Mouse (Mus musculus): ENCODE measurements at regions not wholly inside any gene's neighbourhood (a gene's known extent, or its start where the extent isn't known, plus 50 kb on each side); places are given as distances from the start of the nearest gene placed in this dataset.

DNA sequence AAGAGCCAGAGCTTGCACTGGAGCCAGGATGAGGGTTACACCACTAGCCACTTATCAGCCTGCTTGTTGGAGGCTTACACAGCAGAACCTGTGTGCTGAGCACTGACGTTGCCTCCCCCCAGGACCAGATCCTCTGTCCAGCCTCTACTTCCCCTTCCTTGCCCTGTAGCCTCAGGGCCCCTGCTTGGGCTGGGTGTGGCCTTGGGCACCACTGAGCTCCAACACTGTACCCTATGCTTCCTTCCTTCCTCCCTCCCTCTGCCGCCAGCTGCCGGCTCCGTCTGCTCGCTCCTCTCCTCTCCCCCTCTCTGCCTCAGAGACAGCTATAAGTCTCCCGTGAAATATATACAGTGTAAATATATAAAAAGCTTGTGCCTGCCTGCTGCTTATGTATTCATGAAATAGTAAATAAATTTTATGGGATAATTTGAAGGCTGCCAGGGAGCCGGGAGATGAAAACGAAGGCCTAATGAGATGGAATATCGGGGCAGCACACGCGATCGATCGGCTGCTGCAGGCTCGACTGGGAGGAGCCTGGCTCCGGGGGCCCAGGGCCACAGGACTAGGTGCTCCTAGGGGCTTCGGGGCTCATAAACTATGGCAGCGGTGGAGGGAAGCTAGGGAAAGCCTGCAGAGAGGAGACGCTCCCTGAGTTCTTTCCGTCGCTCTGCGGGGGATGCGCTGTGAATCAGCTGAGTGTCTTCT is 135.6 kb downstream of the Rbm19 start:
- Histone ChIP-seq H3K27ac (replicated peaks; ENCODE audit: insufficient read depth, low read depth, low read length) (no peak overlapping the region), H3K36me3 (ENCODE audit: control insufficient read depth, insufficient read depth, low read length) (no peaks in the 10 kb centered on the region), H3K4me3 (ENCODE audit: insufficient read depth, low read depth, low read length) (no peak overlapping the region), H3K9ac (ENCODE audit: low read depth, low read length) (no peak overlapping the region), H3K79me2 (ENCODE audit: control insufficient read depth, insufficient read depth, low read length) (no peaks in the 10 kb centered on the region), H3K4me1 (ENCODE audit: control insufficient read depth, insufficient read depth, low read length) (no peaks in the 10 kb centered on the region), H3K27me3 (ENCODE audit: control insufficient read depth, insufficient read depth, low read length) (0 out of 2 replicates have a peak, but pooled peaks cover 2% of the 10 kb centered on the region)
- 16% methylated on average over 22 of the region's 22 CpGs for WGBS
- TF ChIP-seq CTCF (IDR thresholded peaks at IDR 0.05; ENCODE audit: low read depth, low read length) = no peak
- no peak for TF ChIP-seq POLR2A (IDR thresholded peaks at IDR 0.05; ENCODE audit: extremely low read depth, insufficient read depth, low read length)
- DNase-seq (ENCODE audit: extremely low read depth, low read depth, low spot score) = no peak

DNA sequence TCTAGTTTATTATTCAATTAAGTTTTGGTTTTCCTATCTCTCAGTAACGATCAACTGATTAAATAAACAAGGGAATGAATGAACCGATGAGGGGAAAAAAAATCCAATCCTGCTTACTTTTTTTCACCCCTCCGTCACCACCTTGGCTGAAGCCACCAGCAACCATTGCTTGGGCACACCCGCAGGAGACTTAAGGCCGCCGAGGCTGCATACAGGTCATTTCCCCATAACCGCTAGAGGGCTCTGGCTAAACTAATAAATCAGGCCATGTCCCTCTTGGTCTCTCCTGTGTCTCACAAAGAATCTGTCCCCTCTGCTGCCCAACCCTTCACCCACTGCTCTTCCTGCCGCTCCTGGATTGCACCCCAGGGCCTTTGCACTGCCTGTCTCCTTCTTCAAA is 136.3 kb downstream of the Rbm19 start:
- H3K27ac ChIP-seq (replicated peaks; ENCODE audit: insufficient read depth, low read depth, low read length) = no peak overlapping the region
- TF ChIP-seq CTCF (IDR thresholded peaks at IDR 0.05; ENCODE audit: low read depth, low read length) (peak; percentile 38; the same call in 1 of the 2 replicates), POLR2A (IDR thresholded peaks at IDR 0.05; ENCODE audit: extremely low read depth, insufficient read depth, low read length) (no peak)
- H3K4me1 ChIP-seq (ENCODE audit: control insufficient read depth, insufficient read depth, low read length) = no peaks in the 10 kb centered on the region
- 0 out of 2 replicates have a peak, but pooled peaks cover 2% of the 10 kb centered on the region for H3K27me3 ChIP-seq (ENCODE audit: control insufficient read depth, insufficient read depth, low read length)
- no peak overlapping the region for H3K4me3 ChIP-seq (ENCODE audit: insufficient read depth, low read depth, low read length)
- H3K9ac ChIP-seq (ENCODE audit: low read depth, low read length) = no peak overlapping the region
- no peaks in the 10 kb centered on the region for H3K36me3 ChIP-seq (ENCODE audit: control insufficient read depth, insufficient read depth, low read length)
- WGBS = 19% methylated on average over 8 of the region's 8 CpGs
- peak; percentile 24 for DNase-seq (ENCODE audit: extremely low read depth, low read depth, low spot score)
- H3K79me2 ChIP-seq (ENCODE audit: control insufficient read depth, insufficient read depth, low read length) = no peaks in the 10 kb centered on the region

DNA sequence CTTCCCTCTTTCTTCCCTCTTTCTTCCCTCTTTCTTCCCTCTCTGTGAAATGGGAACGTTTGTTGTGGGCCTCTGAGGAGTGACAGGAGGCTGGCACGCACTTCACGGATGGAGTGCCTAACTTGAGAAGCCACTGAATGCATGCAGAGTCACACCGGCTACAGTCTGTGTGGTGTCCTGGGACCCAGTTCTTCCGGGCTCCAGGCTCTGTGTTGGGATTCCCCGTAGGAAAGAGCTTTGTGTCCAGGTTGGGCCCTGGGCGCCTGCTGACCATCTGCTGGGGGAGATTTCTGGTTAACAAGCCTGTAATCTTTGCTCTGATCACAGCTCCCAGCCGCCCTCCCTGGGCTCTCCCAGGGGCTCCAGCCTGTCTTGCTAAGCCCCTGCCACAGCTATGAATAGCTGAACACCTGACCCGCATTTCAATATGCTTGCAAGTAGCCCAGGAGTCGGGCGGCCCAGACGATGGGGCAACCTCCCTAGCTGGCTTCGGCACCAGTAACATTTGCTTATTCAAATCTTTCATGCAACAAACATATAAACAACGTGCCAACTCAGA is 146.5 kb downstream of the Rbm19 start:
- no peak overlapping the region for H3K27ac ChIP-seq (replicated peaks; ENCODE audit: insufficient read depth, low read depth, low read length)
- no peaks in the 10 kb centered on the region for H3K27me3 ChIP-seq (ENCODE audit: control insufficient read depth, insufficient read depth, low read length)
- no peaks in the 10 kb centered on the region for H3K79me2 ChIP-seq (ENCODE audit: control insufficient read depth, insufficient read depth, low read length)
- no peak for TF ChIP-seq CTCF (IDR thresholded peaks at IDR 0.05; ENCODE audit: low read depth, low read length)
- no peak for TF ChIP-seq POLR2A (IDR thresholded peaks at IDR 0.05; ENCODE audit: extremely low read depth, insufficient read depth, low read length)
- H3K36me3 ChIP-seq (ENCODE audit: control insufficient read depth, insufficient read depth, low read length) = no peaks in the 10 kb centered on the region
- no peak for DNase-seq (ENCODE audit: extremely low read depth, low read depth, low spot score)
- H3K4me3 ChIP-seq (ENCODE audit: insufficient read depth, low read depth, low read length) = no peak overlapping the region
- WGBS = 63% methylated on average over 14 of the region's 14 CpGs
- no peak overlapping the region for H3K9ac ChIP-seq (ENCODE audit: low read depth, low read length)
- H3K4me1 ChIP-seq (ENCODE audit: control insufficient read depth, insufficient read depth, low read length) = no peaks in the 10 kb centered on the region

- Histone ChIP-seq H3K4me1 (ENCODE audit: control insufficient read depth, insufficient read depth, low read length) (no peaks in the 10 kb centered on the region), H3K9ac (ENCODE audit: low read depth, low read length) (no peak overlapping the region), H3K79me2 (ENCODE audit: control insufficient read depth, insufficient read depth, low read length) (no peaks in the 10 kb centered on the region), H3K4me3 (ENCODE audit: insufficient read depth, low read depth, low read length) (no peak overlapping the region), H3K27ac (replicated peaks; ENCODE audit: insufficient read depth, low read depth, low read length) (no peak overlapping the region), H3K27me3 (ENCODE audit: control insufficient read depth, insufficient read depth, low read length) (no peaks in the 10 kb centered on the region), H3K36me3 (ENCODE audit: control insufficient read depth, insufficient read depth, low read length) (no peaks in the 10 kb centered on the region)
- WGBS = 14% methylated on average over 22 of the region's 22 CpGs
- no peak for DNase-seq (ENCODE audit: extremely low read depth, low read depth, low spot score)
- TF ChIP-seq POLR2A (IDR thresholded peaks at IDR 0.05; ENCODE audit: extremely low read depth, insufficient read depth, low read length) (no peak), CTCF (IDR thresholded peaks at IDR 0.05; ENCODE audit: low read depth, low read length) (no peak)
Observed at GRCm38 (mm10) chr5:120269416-120269860, 153.2 kb downstream of the Rbm19 start.

DNA sequence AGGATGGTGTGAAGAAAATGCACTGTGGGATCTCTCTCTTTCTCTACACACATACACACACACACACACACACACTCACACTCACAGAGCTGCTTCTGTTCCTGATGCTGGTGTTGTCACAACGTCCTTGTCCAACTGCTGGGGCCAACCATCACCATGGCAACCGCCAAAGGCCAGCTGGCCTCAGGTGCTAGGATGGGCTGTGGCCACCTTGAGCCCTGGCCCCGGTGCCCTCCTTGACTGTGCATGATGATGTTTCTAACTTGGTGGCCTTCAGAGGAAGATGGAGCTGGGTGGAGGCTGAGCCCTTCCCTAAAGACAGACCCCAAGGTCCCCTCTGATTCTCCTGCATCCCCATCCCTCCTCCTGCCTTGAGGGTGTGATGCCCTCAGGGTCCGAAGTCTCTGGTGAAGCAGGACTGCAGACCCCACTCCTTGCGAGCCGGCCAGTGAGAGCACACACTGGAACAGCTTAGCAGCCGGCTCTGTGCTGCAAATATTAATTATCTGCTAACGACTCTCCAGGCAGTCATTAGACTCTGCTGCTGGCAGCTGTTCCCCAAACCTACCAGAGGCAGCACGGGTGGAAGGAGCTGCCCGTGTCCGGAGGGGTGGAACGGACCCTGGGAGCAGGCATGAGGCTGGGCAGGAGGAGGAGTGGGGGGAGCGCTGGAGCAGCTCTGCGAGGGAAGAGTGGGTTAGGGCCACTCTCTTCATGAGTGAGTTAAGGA is 154.8 kb downstream of the Rbm19 start:
- Histone ChIP-seq H3K4me3 (ENCODE audit: insufficient read depth, low read depth, low read length) (no peak overlapping the region), H3K27ac (replicated peaks; ENCODE audit: insufficient read depth, low read depth, low read length) (no peak overlapping the region), H3K9ac (ENCODE audit: low read depth, low read length) (no peak overlapping the region), H3K4me1 (ENCODE audit: control insufficient read depth, insufficient read depth, low read length) (no peaks in the 10 kb centered on the region), H3K79me2 (ENCODE audit: control insufficient read depth, insufficient read depth, low read length) (no peaks in the 10 kb centered on the region), H3K27me3 (ENCODE audit: control insufficient read depth, insufficient read depth, low read length) (no peaks in the 10 kb centered on the region), H3K36me3 (ENCODE audit: control insufficient read depth, insufficient read depth, low read length) (no peaks in the 10 kb centered on the region)
- TF ChIP-seq CTCF (IDR thresholded peaks at IDR 0.05; ENCODE audit: low read depth, low read length) = no peak
- no peak for TF ChIP-seq POLR2A (IDR thresholded peaks at IDR 0.05; ENCODE audit: extremely low read depth, insufficient read depth, low read length)
- WGBS = 59% methylated on average over 14 of the region's 14 CpGs
- no peak for DNase-seq (ENCODE audit: extremely low read depth, low read depth, low spot score)
